Mouse (Mus musculus) myocyte (in vitro differentiated cells): ENCODE data around the gene Ddah1. TPM values are rescaled to one million over a fixed set of nuclear protein-coding genes. Genes with fewer than 3 reads are reported as not detected.

Source experiments
- H3K27me3 ChIP-seq: one replicate; pipeline ENCODE4 v1.6.1; 2011; ENCODE audit not compliant: control insufficient read depth, insufficient read depth, insufficient read length
- H3K36me3 ChIP-seq: one replicate; pipeline ENCODE4 v1.6.1; 2011; ENCODE audit not compliant: control insufficient read depth, insufficient read depth
- H3K4me2 ChIP-seq: one replicate; pipeline ENCODE4 v1.6.1; 2011; ENCODE audit warnings: low read depth, control low read depth
- H3K4me3 ChIP-seq: one replicate; pipeline ENCODE4 v1.5.1; 2011; ENCODE audit warnings: mild to moderate bottlenecking, control low read depth, moderate library complexity
- H3K79me2 ChIP-seq: one replicate; pipeline ENCODE4 v1.6.1; 2011; ENCODE audit not compliant: control insufficient read depth, insufficient read depth
- H3ac ChIP-seq: one replicate; pipeline ENCODE4 v1.6.1; 2011; ENCODE audit not compliant: control insufficient read depth, insufficient read length
- CEBPB ChIP-seq: IDR thresholded peaks from 2 replicates; pipeline ENCODE4 v1.6.1; 2011; ENCODE audit warnings: mild to moderate bottlenecking, moderate library complexity; ENCODE audit not compliant: poor library complexity, insufficient read depth, severe bottlenecking
- E2F4 ChIP-seq: IDR thresholded peaks from one replicate; pipeline ENCODE4 v1.6.1; 2011; ENCODE audit warnings: mild to moderate bottlenecking, control low read depth, moderate library complexity; ENCODE audit not compliant: insufficient read depth
- MAX ChIP-seq: IDR thresholded peaks from one replicate; pipeline ENCODE4 v1.6.1; 2011; ENCODE audit warnings: low read depth, mild to moderate bottlenecking, control low read depth
- MYOD1 ChIP-seq, 3 experiments: IDR thresholded peaks; one replicate each; pipeline ENCODE4 v1.6.1; 2011; ENCODE audit warnings: control low read depth in 2 of 3, low read depth in 2 of 3, mild to moderate bottlenecking in 2 of 3, moderate library complexity in 1 of 3; ENCODE audit not compliant: insufficient read length in 2 of 3, control insufficient read depth in 1 of 3
- MYOG ChIP-seq, 3 experiments: IDR thresholded peaks; one replicate each; pipeline ENCODE4 v1.6.1; 2011; ENCODE audit warnings: control low read depth in 2 of 3, low read depth in 2 of 3, mild to moderate bottlenecking in 2 of 3; ENCODE audit not compliant: insufficient read length in 2 of 3, control insufficient read depth in 1 of 3, insufficient read depth in 1 of 3
- POLR2A ChIP-seq: IDR thresholded peaks from one replicate; pipeline ENCODE4 v1.6.1; 2011; ENCODE audit warnings: low read depth, mild to moderate bottlenecking, control low read depth, moderate library complexity; ENCODE audit not compliant: insufficient read length
- POLR2AphosphoS2 ChIP-seq: IDR thresholded peaks from one replicate; pipeline ENCODE4 v1.6.1; 2011; ENCODE audit warnings: low read depth, control low read depth; ENCODE audit not compliant: insufficient read length
- REST ChIP-seq: IDR thresholded peaks from one replicate; pipeline ENCODE4 v1.6.1; 2011; ENCODE audit warnings: mild to moderate bottlenecking, control low read depth, moderate library complexity; ENCODE audit not compliant: insufficient read depth, insufficient read length
- SRF ChIP-seq: IDR thresholded peaks from one replicate; pipeline ENCODE4 v1.6.1; 2011; ENCODE audit warnings: low read depth; ENCODE audit not compliant: control insufficient read depth, insufficient read length
- TCF12 ChIP-seq: IDR thresholded peaks from one replicate; pipeline ENCODE4 v1.6.1; 2011; ENCODE audit warnings: mild to moderate bottlenecking, control low read depth; ENCODE audit not compliant: poor library complexity, insufficient read depth, severe bottlenecking
- TCF3 ChIP-seq: IDR thresholded peaks from one replicate; pipeline ENCODE4 v1.6.1; 2011; ENCODE audit warnings: low read depth, control low read depth; ENCODE audit not compliant: insufficient read length
- USF1 ChIP-seq: IDR thresholded peaks from one replicate; pipeline ENCODE4 v1.6.1; 2011; ENCODE audit warnings: low read depth, mild to moderate bottlenecking, control low read depth, moderate library complexity
- polyA plus RNA-seq: library from polyadenylated mRNA; unstranded; fragments of >200 nt; fragmentation: generic; extraction: Trizol; gene quantifications from one replicate; pipeline ENCODE4 v1.2.1, GENCODE M21; 2012; ENCODE audit warnings: missing spikeins

The Ddah1 gene
- polyA plus RNA-seq, 1 experiment = 7.4 TPM

GRCm38 (mm10) chr3:145774336-145774735 lies 15.9 kb downstream of the Ddah1 start:
- H3ac ChIP-seq = no peak overlapping the region
- H3K36me3 ChIP-seq = no peaks in the 10 kb centered on the region
- H3K27me3 ChIP-seq = no peaks in the 10 kb centered on the region
- H3K4me3 ChIP-seq = no peak overlapping the region
- TF ChIP-seq MYOD1 (IDR thresholded peaks at IDR 0.05; ENCODE audit: control insufficient read depth in 1 of 3, insufficient read length in 2 of 3, low read depth in 2 of 3) = no peak
- TF ChIP-seq MAX = no peak
- TF ChIP-seq MYOG (IDR thresholded peaks at IDR 0.05; ENCODE audit: control insufficient read depth in 1 of 3, insufficient read depth in 1 of 3, insufficient read length in 2 of 3, low read depth in 2 of 3) = no peak
- TF ChIP-seq USF1 = no peak
- no peak for TF ChIP-seq CEBPB
- TF ChIP-seq REST = no peak
- no peak for TF ChIP-seq TCF3
- TF ChIP-seq SRF = no peak
- TF ChIP-seq E2F4 = no peak
- no peak for TF ChIP-seq POLR2AphosphoS2
- no peak for TF ChIP-seq POLR2A
- no peak for TF ChIP-seq TCF12
- H3K4me2 ChIP-seq = no peak overlapping the region
- H3K79me2 ChIP-seq = no peaks in the 10 kb centered on the region

GRCm38 (mm10) chr3:145775236-145775635 lies 16.8 kb downstream of the Ddah1 start:
- TF ChIP-seq E2F4 (no peak), TCF3 (no peak), MYOG (IDR thresholded peaks at IDR 0.05; ENCODE audit: control insufficient read depth in 1 of 3, insufficient read depth in 1 of 3, insufficient read length in 2 of 3, low read depth in 2 of 3) (no peak), REST (no peak), SRF (no peak), MAX (no peak), CEBPB (no peak), USF1 (no peak), POLR2A (no peak)
- Histone ChIP-seq H3K4me3 (no peak overlapping the region), H3K4me2 (no peak overlapping the region), H3ac (no peak overlapping the region), H3K36me3 (no peaks in the 10 kb centered on the region), H3K79me2 (no peaks in the 10 kb centered on the region), H3K27me3 (no peaks in the 10 kb centered on the region)

- no peaks in the 10 kb centered on the region for H3K36me3 ChIP-seq
- no peaks in the 10 kb centered on the region for H3K79me2 ChIP-seq
- TF ChIP-seq POLR2AphosphoS2 (no peak), POLR2A (no peak), CEBPB (no peak), E2F4 (no peak), TCF3 (no peak), SRF (no peak)
- H3K4me3 ChIP-seq = no peak overlapping the region
- H3K4me2 ChIP-seq = no peak overlapping the region
- no peak overlapping the region for H3ac ChIP-seq
- no peaks in the 10 kb centered on the region for H3K27me3 ChIP-seq
These were observed 17.4 kb downstream of the Ddah1 start for GRCm38 (mm10) chr3:145775862-145776261.

- Histone ChIP-seq H3K4me3 (no peak overlapping the region), H3K36me3 (no peaks in the 10 kb centered on the region), H3ac (no peak overlapping the region), H3K4me2 (no peak overlapping the region), H3K79me2 (no peaks in the 10 kb centered on the region), H3K27me3 (no peaks in the 10 kb centered on the region)
- TF ChIP-seq MAX (no peak), REST (no peak)
These were observed 18.5 kb downstream of the Ddah1 start for GRCm38 (mm10) chr3:145777006-145777405.

GRCm38 (mm10) chr3:145778406-145778922 lies 20.0 kb downstream of the Ddah1 start:
- Histone ChIP-seq H3K27me3 (no peaks in the 10 kb centered on the region), H3K36me3 (no peaks in the 10 kb centered on the region), H3K79me2 (no peaks in the 10 kb centered on the region), H3K4me3 (no peak overlapping the region), H3ac (no peak overlapping the region), H3K4me2 (no peak overlapping the region)
- no peak for TF ChIP-seq TCF12
- TF ChIP-seq SRF = no peak
- TF ChIP-seq POLR2AphosphoS2 = no peak
- TF ChIP-seq MYOD1 (IDR thresholded peaks at IDR 0.05; ENCODE audit: control insufficient read depth in 1 of 3, insufficient read length in 2 of 3, low read depth in 2 of 3) = no peak
- TF ChIP-seq MAX = no peak
- TF ChIP-seq CEBPB = no peak
- TF ChIP-seq E2F4 = no peak
- TF ChIP-seq REST = no peak
- no peak for TF ChIP-seq POLR2A
- no peak for TF ChIP-seq TCF3
- TF ChIP-seq MYOG (IDR thresholded peaks at IDR 0.05; ENCODE audit: control insufficient read depth in 1 of 3, insufficient read depth in 1 of 3, insufficient read length in 2 of 3, low read depth in 2 of 3) = no peak
- TF ChIP-seq USF1 = no peak
